Mouse (Mus musculus): ENCODE measurements around the gene Rfc2.

- TF ChIP-seq CTCF (IDR thresholded peaks at IDR 0.05; ENCODE audit: low read depth) = no peak
- TF ChIP-seq EP300 (IDR thresholded peaks at IDR 0.05; ENCODE audit: low read depth) = no peak
Observed at GRCm38 (mm10) chr5:134541640-134542039, 39.5 kb upstream of the Rfc2 start.

All from liver, embryonic 14.5 days (tissue).